Mouse (Mus musculus) bone marrow, adult 2 months (tissue): ENCODE data around the gene Vmn1r47. TPM values are rescaled to one million over a fixed set of nuclear protein-coding genes. Genes with fewer than 3 reads are reported as not detected.
"Not testable (repeated sequence)": the region's sequence is repeated elsewhere in the genome, so short reads cannot be mapped to it uniquely, and the experiment has no call there.

Source experiments
- H3K27ac ChIP-seq: fragments of 200-500 bp; 2 replicates; pipeline ENCODE4 v1.5.1; 2012; ENCODE audit warnings: low read depth, mild to moderate bottlenecking, control low read depth, inconsistent platforms, low read length; ENCODE audit not compliant: control insufficient read depth, poor library complexity, insufficient read depth
- H3K4me1 ChIP-seq: fragments of 200-500 bp; 2 replicates; pipeline ENCODE4 v1.6.1; 2011; ENCODE audit warnings: low read length; ENCODE audit not compliant: control insufficient read depth, insufficient read depth
- H3K4me3 ChIP-seq: fragments of 200-500 bp; replicated peaks from 2 replicates; pipeline ENCODE3; 2011; ENCODE audit warnings: mild to moderate bottlenecking, low read depth, low read length, control low read depth; ENCODE audit not compliant: control insufficient read depth
- CTCF ChIP-seq: fragments of 200-500 bp; IDR thresholded peaks from 2 replicates; pipeline ENCODE4 v1.5.1; 2011; ENCODE audit warnings: low read length, control low read depth; ENCODE audit not compliant: control insufficient read depth, insufficient read depth
- POLR2A ChIP-seq: fragments of 200-500 bp; IDR thresholded peaks from 2 replicates; pipeline ENCODE4 v1.6.1; 2011; ENCODE audit warnings: low read depth, mild to moderate bottlenecking, control low read depth, low read length, borderline replicate concordance; ENCODE audit not compliant: control insufficient read depth
- WGBS: fragments of 180-500 bp; shearing (Covaris S2); methylation state at CpG from one replicate; pipeline ENCODE4 v1.1.7; 2018; 5-methylcytosine and 5-hydroxymethylcytosine counted together
- polyA plus RNA-seq: library from polyadenylated mRNA; stranded (reverse); fragments of >200 nt; gene quantifications from 2 replicates; pipeline ENCODE4 v1.2.4, GENCODE M21; 2011; ENCODE audit warnings: low replicate concordance; ENCODE audit not compliant: missing spikeins, insufficient read depth, insufficient read length

Vmn1r47 gene
- polyA plus RNA-seq, result not detected in 2 replicates

GRCm38 (mm10) chr6:90015847-90016246 lies at the start of gene Vmn1r47:
TSS of gene Vmn1r47 (plus strand) at chr6:90016147.
- not testable (repeated sequence) for H3K27ac ChIP-seq, H3K4me1 ChIP-seq, H3K4me3 ChIP-seq
- 93% methylated on average over 1 of the region's 1 CpGs for WGBS

- Histone ChIP-seq H3K4me3 (no peak overlapping the region), H3K4me1 (no peaks in the 10 kb centered on the region), H3K27ac (no peak overlapping the region)
- TF ChIP-seq POLR2A (no peak), CTCF (no peak)
Measured at GRCm38 (mm10) chr6:89966341-89966740, 49.6 kb upstream of the Vmn1r47 start.

DNA sequence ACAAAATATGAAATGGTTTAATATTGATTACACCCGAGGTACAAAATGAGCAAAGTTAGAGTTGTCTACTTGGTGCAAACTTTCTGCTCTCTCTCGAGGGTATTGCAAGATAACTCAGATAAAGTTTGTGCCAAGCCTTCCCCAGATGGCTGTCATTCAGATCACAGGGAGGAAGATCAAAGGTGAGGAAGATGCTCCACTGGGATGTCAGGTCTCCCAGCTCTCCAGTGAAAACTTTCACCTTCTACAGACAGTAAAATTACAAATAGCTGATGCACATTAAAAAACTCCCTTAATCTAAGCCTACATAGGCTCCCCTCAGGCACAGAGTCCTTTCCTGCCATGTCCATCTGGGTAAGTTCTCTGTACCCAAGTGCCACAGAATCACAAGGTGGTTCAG lies 46.9 kb upstream of the Vmn1r47 start, which contains the start of gene Vmn1r46:
Gene Vmn1r46 (plus strand): TSS at position 301 of the 400 bp plus-strand sequence.
- Histone ChIP-seq H3K27ac (no peak within 1 kb of the TSS), H3K4me3 (no peak within 1 kb of the TSS), H3K4me1 (no peaks in the 10 kb centered on the region)
- WGBS, result 48% methylated on average over 2 of the region's 2 CpGs
- no peak for TF ChIP-seq CTCF
- TF ChIP-seq POLR2A, result no peak

DNA sequence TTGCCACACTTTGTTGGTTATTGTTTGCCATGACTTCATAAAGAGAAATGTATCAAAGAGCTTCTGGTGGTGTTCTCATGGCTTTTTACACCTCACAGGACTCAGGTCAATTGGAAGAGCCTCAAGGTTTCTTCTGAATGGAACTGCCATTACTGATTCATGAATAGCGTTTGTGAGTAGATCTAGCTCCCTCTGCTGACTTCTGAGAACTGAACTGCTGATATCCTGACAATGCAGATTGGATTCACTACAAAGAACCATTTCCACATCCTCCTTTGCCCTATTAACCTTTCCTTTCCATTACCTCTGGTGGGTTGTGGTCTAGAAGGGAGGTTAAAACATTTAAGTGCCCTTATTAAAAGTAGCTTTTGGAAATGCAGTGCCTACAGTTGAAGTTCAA lies 30.0 kb upstream of the Vmn1r47 start:
- no peak overlapping the region for H3K4me3 ChIP-seq
- H3K4me1 ChIP-seq, result no peaks in the 10 kb centered on the region
- TF ChIP-seq POLR2A (no peak), CTCF (no peak)
- WGBS, result 24% methylated on average over 1 of the region's 1 CpGs
- no peak overlapping the region for H3K27ac ChIP-seq

- not testable (repeated sequence) for H3K4me1 ChIP-seq, H3K27ac ChIP-seq, H3K4me3 ChIP-seq
- no CpG with 5 or more reads among the region's 2 CpGs for WGBS
Measured at GRCm38 (mm10) chr6:90036741-90037140, 20.8 kb downstream of the Vmn1r47 start, which contains the start of gene Vmn1r48. TSS of gene Vmn1r48 (minus strand) at chr6:90036841.

Other genes starting within 250 kb of the Vmn1r47 start
- gene Vmn1r42, start 139.7 kb upstream of the Vmn1r47 start, polyA plus RNA-seq, result not detected in 2 replicates
- not detected in 2 replicates for gene Vmn1r43, start 139.7 kb upstream of the Vmn1r47 start, polyA plus RNA-seq
- not detected in 2 replicates for gene Vmn1r44, start 132.5 kb upstream of the Vmn1r47 start, polyA plus RNA-seq
- not detected in 2 replicates for gene Vmn1r45, start 75.5 kb upstream of the Vmn1r47 start, polyA plus RNA-seq
- gene Vmn1r46, start 46.8 kb upstream of the Vmn1r47 start, polyA plus RNA-seq, result not detected in 2 replicates
- not detected in 2 replicates for gene Vmn1r48, start 20.7 kb downstream of the Vmn1r47 start, polyA plus RNA-seq
- gene Vmn1r49, start 62.4 kb downstream of the Vmn1r47 start, polyA plus RNA-seq, result not detected in 2 replicates
- gene Vmn1r50, start 85.3 kb downstream of the Vmn1r47 start, polyA plus RNA-seq, result not detected in 2 replicates
- gene Vmn1r51, start 106.4 kb downstream of the Vmn1r47 start, polyA plus RNA-seq, result not detected in 2 replicates
- gene Vmn1r52, start 158.7 kb downstream of the Vmn1r47 start, polyA plus RNA-seq, result not detected in 2 replicates
- not detected in 2 replicates for gene V1ra8, start 186.6 kb downstream of the Vmn1r47 start, polyA plus RNA-seq
- not detected in 2 replicates for gene Vmn1r53, start 208.3 kb downstream of the Vmn1r47 start, polyA plus RNA-seq
- gene Vmn1r54, start 230.2 kb downstream of the Vmn1r47 start, polyA plus RNA-seq, result not detected in 2 replicates